Mouse (Mus musculus): Measurements from ENCODE around the gene Cib1. TPM values are rescaled to one million over a fixed set of nuclear protein-coding genes. Genes with fewer than 3 reads are reported as not detected.
A peak's percentile ranks its signal among the peaks of the same experiment; 100 is the strongest.

The Cib1 gene
- polyA plus RNA-seq, 1 experiment from 2014 or later, result 42.6 TPM

DNA sequence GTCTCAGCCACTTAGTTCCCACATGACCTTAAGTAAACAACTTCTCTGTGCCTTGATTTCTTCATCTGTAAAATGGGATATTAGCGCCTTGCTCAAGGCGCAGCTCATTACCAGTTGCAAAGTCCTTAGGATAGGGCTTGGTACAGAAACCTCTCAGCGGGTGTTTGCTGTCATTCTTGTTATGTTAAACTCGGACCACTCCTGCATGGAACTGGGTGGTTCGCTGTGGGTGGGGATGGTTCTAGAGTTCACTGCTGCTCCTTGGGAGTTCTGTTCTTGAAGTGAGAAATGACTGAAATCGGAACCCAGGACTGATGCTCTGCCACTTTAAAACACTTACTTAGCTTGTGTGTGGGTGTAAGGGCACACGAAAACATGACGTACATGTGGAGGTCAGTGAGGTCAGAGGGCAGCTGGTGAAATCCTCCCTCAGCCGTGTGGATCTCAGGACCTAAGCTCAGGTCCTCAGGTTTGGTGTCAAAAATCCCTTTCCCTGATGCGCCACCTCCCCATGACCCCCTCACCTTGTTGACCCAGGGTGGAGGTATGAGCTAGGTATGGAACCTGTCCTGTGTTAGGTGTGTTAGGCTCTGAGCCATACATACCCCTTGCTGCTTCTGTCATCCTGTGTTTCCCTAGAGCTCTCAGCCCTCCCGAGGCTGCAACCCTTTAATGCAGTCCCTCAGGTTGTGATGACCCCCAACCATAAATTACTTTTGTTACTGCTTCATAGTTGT is 32.6 kb downstream of the Cib1 start:
- 0 out of 2 replicates have a peak overlapping the region, but pooled peaks have one; percentile 13 for H3K9ac ChIP-seq (ENCODE audit: low read depth, low read length)

DNA sequence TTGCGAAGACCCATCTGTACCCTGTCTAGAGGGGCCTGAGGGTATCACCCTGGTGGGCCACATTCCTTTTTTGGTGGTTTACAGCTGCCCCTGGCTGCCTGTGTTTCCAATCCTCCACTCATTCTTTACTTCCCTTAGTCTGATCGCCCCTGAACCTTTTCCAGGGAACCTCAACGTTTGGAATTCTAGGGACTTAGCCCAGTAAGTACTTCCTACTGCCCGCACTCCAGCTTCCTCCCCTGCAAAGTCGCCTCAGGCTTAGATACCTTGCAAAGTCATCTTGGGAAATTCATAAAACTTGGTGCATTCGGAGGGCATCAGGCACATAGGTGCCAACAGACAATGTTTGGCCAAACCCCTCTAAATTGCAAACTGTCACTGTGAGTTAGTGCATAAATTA is 33.3 kb downstream of the Cib1 start:
- peak overlapping the region; percentile 80 for H3K4me2 ChIP-seq (ENCODE audit: low read length)
- H3K9ac ChIP-seq (ENCODE audit: low read depth, low read length), result peak overlapping the region; percentile 85
- WGBS, result 29% methylated on average over 6 of the region's 6 CpGs
- peaks cover 64% of the 10 kb centered on the region for H3K4me1 ChIP-seq (ENCODE audit: control insufficient read depth, insufficient read depth, low read depth, low read length)
- no peaks in the 10 kb centered on the region for H3K9me3 ChIP-seq (ENCODE audit: control insufficient read depth, low read length)
- ATAC-seq, result no peak
- no peaks in the 10 kb centered on the region for H3K27me3 ChIP-seq (replicated peaks; ENCODE audit: control insufficient read depth, insufficient read depth, low read length)
- H3K4me3 ChIP-seq (ENCODE audit: low read length), result peak overlapping the region; percentile 77
- peak overlapping the region; percentile 96 for H3K27ac ChIP-seq (ENCODE audit: low read depth, low read length)
- no peaks in the 10 kb centered on the region for H3K36me3 ChIP-seq (ENCODE audit: control insufficient read depth, insufficient read depth, low read length)

More for the DNA sequence above, 32.6 kb downstream of the Cib1 start:
- Histone ChIP-seq H3K27me3 (replicated peaks; ENCODE audit: control insufficient read depth, insufficient read depth, low read length) (no peaks in the 10 kb centered on the region), H3K27ac (ENCODE audit: low read depth, low read length) (no peak overlapping the region), H3K36me3 (ENCODE audit: control insufficient read depth, insufficient read depth, low read length) (no peaks in the 10 kb centered on the region), H3K9me3 (ENCODE audit: control insufficient read depth, low read length) (no peaks in the 10 kb centered on the region), H3K4me2 (ENCODE audit: low read length) (peak overlapping the region; percentile 80), H3K4me1 (ENCODE audit: control insufficient read depth, insufficient read depth, low read depth, low read length) (peaks cover 62% of the 10 kb centered on the region), H3K4me3 (ENCODE audit: low read length) (peak overlapping the region; percentile 77)
- no peak for ATAC-seq
- 76% methylated on average over 11 of the region's 11 CpGs for WGBS

DNA sequence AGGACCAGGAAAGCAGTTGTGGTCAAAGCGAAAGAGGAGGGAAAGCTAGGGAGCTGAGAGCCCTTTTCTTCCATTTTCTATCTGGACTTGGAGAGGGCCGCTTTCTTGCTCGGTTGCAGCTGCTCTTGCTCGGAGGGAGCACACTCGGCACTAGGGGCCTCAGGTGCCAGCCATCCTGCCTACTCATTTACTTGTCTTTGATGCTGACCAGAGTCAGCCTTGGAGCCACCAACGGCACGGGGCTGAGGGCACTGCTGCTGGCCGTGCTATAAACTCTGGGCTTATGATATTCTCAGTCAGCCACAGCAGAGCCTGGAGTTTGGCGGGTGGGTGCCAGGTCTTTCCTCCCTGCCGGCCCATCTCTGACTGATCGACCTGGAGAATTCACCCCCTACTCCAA is 33.8 kb downstream of the Cib1 start:
- Histone ChIP-seq H3K4me3 (ENCODE audit: low read length) (peak overlapping the region; percentile 77), H3K36me3 (ENCODE audit: control insufficient read depth, insufficient read depth, low read length) (no peaks in the 10 kb centered on the region), H3K4me2 (ENCODE audit: low read length) (peak overlapping the region; percentile 80), H3K27me3 (replicated peaks; ENCODE audit: control insufficient read depth, insufficient read depth, low read length) (no peaks in the 10 kb centered on the region), H3K9ac (ENCODE audit: low read depth, low read length) (peak overlapping the region; percentile 85), H3K4me1 (ENCODE audit: control insufficient read depth, insufficient read depth, low read depth, low read length) (peaks cover 63% of the 10 kb centered on the region), H3K27ac (ENCODE audit: low read depth, low read length) (peak overlapping the region; percentile 96), H3K9me3 (ENCODE audit: control insufficient read depth, low read length) (no peaks in the 10 kb centered on the region)
- WGBS, result 1% methylated on average over 11 of the region's 11 CpGs
- ATAC-seq, result no peak

DNA sequence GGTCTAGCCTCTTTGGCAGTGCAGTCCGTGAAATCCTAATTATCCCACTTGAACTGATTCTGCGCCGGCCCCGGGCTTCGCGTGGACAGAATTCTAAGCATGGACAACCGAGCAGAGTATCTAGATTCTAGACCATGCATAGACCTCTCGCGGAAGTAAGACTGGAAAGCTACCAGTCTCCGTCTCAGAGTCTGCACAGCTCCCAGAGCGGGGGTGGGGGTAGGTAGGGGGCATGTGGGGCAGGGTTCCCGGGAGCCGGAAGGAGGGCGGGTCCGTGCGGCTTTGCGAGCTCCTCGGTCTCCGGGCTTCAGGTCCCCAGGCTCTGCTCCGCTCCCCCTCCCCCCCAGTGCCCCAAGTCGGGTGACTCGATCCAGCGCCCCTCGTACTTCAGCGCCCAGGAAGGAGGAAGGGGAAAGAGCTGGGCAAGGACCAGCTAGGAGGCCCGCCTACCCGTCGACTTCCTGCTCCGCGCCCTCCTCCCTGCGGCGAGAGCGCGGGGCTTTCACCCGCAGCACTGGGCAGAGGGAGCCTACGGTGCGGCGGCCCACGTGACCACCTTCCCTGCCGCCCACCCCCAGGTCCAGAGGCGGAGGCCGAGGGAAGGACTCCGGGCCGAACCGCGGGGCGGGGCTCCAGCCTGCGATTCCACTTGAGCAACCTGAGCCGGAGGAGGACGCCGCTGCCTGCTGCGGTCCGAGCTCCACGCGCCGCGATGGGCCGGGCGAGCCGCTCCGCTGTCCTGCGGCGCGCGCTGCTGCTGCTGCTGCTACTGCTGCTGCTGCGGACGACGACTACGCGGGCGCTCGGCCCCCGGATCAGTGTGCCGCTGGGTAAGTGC is 34.5 kb downstream of the Cib1 start:
- peak overlapping the region; percentile 80 for H3K4me2 ChIP-seq (ENCODE audit: low read length)
- peaks cover 56% of the 10 kb centered on the region for H3K4me1 ChIP-seq (ENCODE audit: control insufficient read depth, insufficient read depth, low read depth, low read length)
- WGBS, result under 1% methylated on average over 46 of the region's 74 CpGs

DNA sequence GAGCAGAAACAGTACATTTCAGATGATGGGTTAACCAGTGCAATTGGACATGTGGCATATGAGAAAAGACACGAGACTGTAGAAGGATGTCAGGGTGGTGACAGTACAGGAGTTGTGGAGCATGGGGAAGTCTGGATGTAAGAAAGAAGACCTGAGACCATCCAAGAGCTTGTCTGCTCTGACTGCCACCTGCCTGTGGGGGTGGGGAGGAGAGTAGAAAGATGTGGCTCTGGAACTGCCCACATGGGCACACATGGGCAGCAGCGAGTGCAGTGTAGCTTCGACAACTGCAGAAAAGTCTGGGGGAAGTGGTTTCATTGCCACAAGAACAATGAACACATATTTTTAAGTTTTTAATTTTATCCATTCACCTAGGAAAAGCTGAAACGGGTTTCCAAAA is 35.2 kb downstream of the Cib1 start:
- no peaks in the 10 kb centered on the region for H3K36me3 ChIP-seq (ENCODE audit: control insufficient read depth, insufficient read depth, low read length)
- peak overlapping the region; percentile 80 for H3K4me2 ChIP-seq (ENCODE audit: low read length)
- peaks cover 52% of the 10 kb centered on the region for H3K4me1 ChIP-seq (ENCODE audit: control insufficient read depth, insufficient read depth, low read depth, low read length)
- no peaks in the 10 kb centered on the region for H3K27me3 ChIP-seq (replicated peaks; ENCODE audit: control insufficient read depth, insufficient read depth, low read length)
- no peaks in the 10 kb centered on the region for H3K9me3 ChIP-seq (ENCODE audit: control insufficient read depth, low read length)
- peak overlapping the region; percentile 96 for H3K27ac ChIP-seq (ENCODE audit: low read depth, low read length)
- H3K4me3 ChIP-seq (ENCODE audit: low read length), result peak overlapping the region; percentile 77
- H3K9ac ChIP-seq (ENCODE audit: low read depth, low read length), result peak overlapping the region; percentile 85
- WGBS, result 11% methylated on average over 4 of the region's 4 CpGs
- ATAC-seq, result no peak

More for the DNA sequence above, 34.5 kb downstream of the Cib1 start:
- Histone ChIP-seq H3K9me3 (ENCODE audit: control insufficient read depth, low read length) (no peaks in the 10 kb centered on the region), H3K36me3 (ENCODE audit: control insufficient read depth, insufficient read depth, low read length) (no peaks in the 10 kb centered on the region), H3K27ac (ENCODE audit: low read depth, low read length) (peak overlapping the region; percentile 96), H3K9ac (ENCODE audit: low read depth, low read length) (peak overlapping the region; percentile 85), H3K27me3 (replicated peaks; ENCODE audit: control insufficient read depth, insufficient read depth, low read length) (no peaks in the 10 kb centered on the region), H3K4me3 (ENCODE audit: low read length) (peak overlapping the region; percentile 77)
- peak; percentile 92 for ATAC-seq

DNA sequence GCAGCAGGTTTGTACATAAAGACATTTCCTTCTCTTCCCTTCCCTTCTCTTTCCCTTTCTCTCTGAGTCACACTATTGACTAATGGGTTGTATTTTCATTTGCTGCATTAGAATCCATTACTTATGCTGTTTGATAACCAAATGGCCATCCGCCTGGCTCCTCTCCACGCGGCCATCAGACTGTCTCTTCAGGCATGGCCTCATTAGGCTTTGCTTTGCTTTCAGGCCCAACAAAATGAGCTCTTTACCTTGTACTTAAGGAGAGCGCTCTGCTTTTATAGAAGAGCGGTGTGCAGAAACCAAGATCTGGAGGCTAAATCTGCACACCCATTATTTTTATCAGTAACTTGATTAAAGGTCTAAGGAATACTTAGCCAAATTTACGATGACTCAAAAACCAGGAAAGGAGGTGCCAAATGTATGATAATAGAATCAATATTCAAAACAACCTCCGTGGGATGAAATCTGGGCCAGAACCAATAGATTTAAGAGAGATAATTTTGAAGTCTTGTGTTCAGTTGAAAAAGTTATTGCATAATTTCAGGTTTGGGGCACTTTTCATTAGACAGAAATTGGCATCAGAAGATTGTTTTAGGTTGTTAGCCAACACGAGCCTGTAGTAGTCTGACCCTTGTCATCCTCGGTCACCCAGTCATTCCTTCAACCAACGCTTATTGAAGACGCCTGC is 36.9 kb downstream of the Cib1 start:
- Histone ChIP-seq H3K4me1 (ENCODE audit: control insufficient read depth, insufficient read depth, low read depth, low read length) (peaks cover 48% of the 10 kb centered on the region), H3K36me3 (ENCODE audit: control insufficient read depth, insufficient read depth, low read length) (no peaks in the 10 kb centered on the region), H3K4me2 (ENCODE audit: low read length) (no peak overlapping the region), H3K9ac (ENCODE audit: low read depth, low read length) (no peak overlapping the region), H3K9me3 (ENCODE audit: control insufficient read depth, low read length) (no peaks in the 10 kb centered on the region), H3K27me3 (replicated peaks; ENCODE audit: control insufficient read depth, insufficient read depth, low read length) (no peaks in the 10 kb centered on the region), H3K4me3 (ENCODE audit: low read length) (no peak overlapping the region), H3K27ac (ENCODE audit: low read depth, low read length) (no peak overlapping the region)
- no peak for ATAC-seq
- 81% methylated on average over 10 of the region's 11 CpGs for WGBS

DNA sequence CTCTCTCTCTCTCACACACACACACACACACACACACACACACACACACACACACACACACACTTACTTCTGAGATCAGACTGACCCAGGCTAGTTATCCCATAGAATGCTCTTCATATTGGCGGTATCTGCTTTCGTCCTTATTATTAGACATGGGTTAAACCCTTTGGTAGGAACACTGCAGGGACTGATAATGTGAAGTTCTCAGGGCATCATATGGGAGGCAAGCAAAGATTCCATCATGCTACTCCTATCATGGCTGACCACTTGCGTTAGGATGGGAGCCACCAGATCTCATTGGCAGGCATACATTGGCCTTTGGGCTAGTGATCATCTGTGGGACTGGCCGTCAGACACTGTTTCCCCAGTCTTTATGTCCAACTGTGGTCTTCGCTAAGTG is 37.5 kb downstream of the Cib1 start:
- Histone ChIP-seq H3K4me1 (ENCODE audit: control insufficient read depth, insufficient read depth, low read depth, low read length) (peaks cover 42% of the 10 kb centered on the region), H3K36me3 (ENCODE audit: control insufficient read depth, insufficient read depth, low read length) (no peaks in the 10 kb centered on the region), H3K27me3 (replicated peaks; ENCODE audit: control insufficient read depth, insufficient read depth, low read length) (no peaks in the 10 kb centered on the region), H3K4me2 (ENCODE audit: low read length) (no peak overlapping the region), H3K4me3 (ENCODE audit: low read length) (no peak overlapping the region), H3K9me3 (ENCODE audit: control insufficient read depth, low read length) (no peaks in the 10 kb centered on the region), H3K27ac (ENCODE audit: low read depth, low read length) (no peak overlapping the region), H3K9ac (ENCODE audit: low read depth, low read length) (no peak overlapping the region)
- WGBS, result 91% methylated on average over 5 of the region's 5 CpGs
- no peak for ATAC-seq

DNA sequence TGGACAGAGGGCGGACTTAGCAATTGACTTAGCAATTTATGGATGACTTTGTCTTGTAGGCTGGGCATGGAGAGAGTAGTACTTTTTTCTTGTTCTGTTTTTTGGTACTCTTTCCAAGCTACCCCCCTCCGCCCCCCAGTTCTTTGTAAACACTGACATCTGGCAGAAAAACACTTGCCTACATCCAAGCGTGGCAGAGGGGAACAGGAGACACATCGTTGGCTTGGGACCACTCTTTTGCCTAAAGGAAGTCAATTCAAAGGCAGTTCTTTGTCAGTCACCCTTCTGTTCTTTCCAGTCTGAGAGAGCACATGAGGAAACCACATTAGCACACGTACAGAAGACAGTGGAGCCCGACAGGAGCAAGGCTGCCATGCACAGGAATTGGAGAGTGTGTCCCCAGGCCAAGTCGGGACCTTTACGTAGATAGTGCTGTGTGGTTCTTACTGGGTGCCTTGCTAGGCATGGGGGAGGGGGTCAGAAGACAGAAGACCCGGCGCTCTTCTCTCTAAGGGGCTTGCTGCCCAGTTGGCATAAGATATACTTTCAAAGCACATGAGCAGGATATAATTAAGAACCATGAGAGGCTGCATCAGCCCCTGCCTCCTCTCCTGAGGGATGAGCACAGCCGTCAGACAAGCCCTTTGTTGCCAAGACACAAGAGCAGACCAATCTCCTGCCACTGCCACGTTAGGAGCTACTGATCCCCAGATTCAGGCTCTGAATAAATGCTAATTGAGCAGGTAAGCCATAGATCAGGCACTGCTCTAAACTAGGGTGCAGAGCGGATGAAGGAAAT is 38.5 kb downstream of the Cib1 start:
- H3K27me3 ChIP-seq (replicated peaks; ENCODE audit: control insufficient read depth, insufficient read depth, low read length), result no peaks in the 10 kb centered on the region
- peak overlapping the region; percentile 67 for H3K27ac ChIP-seq (ENCODE audit: low read depth, low read length)
- no peak overlapping the region for H3K4me3 ChIP-seq (ENCODE audit: low read length)
- H3K36me3 ChIP-seq (ENCODE audit: control insufficient read depth, insufficient read depth, low read length), result no peaks in the 10 kb centered on the region
- WGBS, result 41% methylated on average over 13 of the region's 13 CpGs
- no peaks in the 10 kb centered on the region for H3K9me3 ChIP-seq (ENCODE audit: control insufficient read depth, low read length)
- peak overlapping the region; percentile 35; the same call in 1 of the 2 replicates for H3K9ac ChIP-seq (ENCODE audit: low read depth, low read length)
- ATAC-seq, result no peak; the same call in 1 of the 2 replicates
- H3K4me1 ChIP-seq (ENCODE audit: control insufficient read depth, insufficient read depth, low read depth, low read length), result peaks cover 33% of the 10 kb centered on the region
- H3K4me2 ChIP-seq (ENCODE audit: low read length), result peak overlapping the region; percentile 13
